Mouse (Mus musculus): Measurements from ENCODE around the gene Dusp16.

DNA sequence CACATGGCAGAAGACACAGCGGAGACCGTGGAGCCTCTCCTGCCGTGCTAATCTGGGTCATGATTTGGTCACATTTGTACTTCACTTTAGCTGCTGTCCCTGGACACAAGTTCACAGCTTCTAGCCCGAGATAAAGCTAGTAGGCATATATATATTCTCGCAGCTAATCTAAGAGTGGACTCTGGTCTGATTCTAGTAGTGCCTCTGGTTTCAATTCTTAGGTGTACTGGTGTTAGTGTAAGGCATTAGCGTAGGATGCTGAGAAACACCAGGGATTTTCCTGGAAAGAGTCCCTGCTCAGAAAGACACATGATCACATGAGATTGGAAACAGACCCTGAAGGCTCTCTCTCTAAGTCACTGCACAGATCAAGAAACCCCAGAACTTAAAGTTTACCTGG lies 97.9 kb downstream of the Dusp16 start:
- TF ChIP-seq CHD2 (IDR thresholded peaks at IDR 0.05; ENCODE audit: low read depth, low read length): no peak
- no peak for TF ChIP-seq ZC3H11A (IDR thresholded peaks at IDR 0.05; ENCODE audit: borderline replicate concordance, low read depth, low read length)
- TF ChIP-seq MAFK (IDR thresholded peaks at IDR 0.05; ENCODE audit: insufficient read depth, low read depth, low read length): no peak

Measured in ES-E14 (cell line).